Mouse (Mus musculus) erythroblast, embryonic 14.5 days (primary cell): ENCODE results near the gene Foxo1.

ENCODE experiments used
- GATA1 ChIP-seq: IDR thresholded peaks from 2 replicates; pipeline ENCODE4 v1.6.1; 2012; ENCODE audit warnings: low read length, inconsistent platforms, mixed read lengths
- TAL1 ChIP-seq: IDR thresholded peaks from 3 replicates; pipeline ENCODE4 v1.6.1; 2012; ENCODE audit warnings: low read length, inconsistent platforms, mixed read lengths

GRCm38 (mm10) chr3:52257782-52258441 lies 10.2 kb upstream of the Foxo1 start:
- TF ChIP-seq TAL1 (no peak), GATA1 (no peak)
